Mouse (Mus musculus): ENCODE measurements at regions not wholly inside any gene's neighbourhood (a gene's known extent, or its start where the extent isn't known, plus 50 kb on each side); places are given as distances from the start of the nearest gene placed in this dataset.

DNA sequence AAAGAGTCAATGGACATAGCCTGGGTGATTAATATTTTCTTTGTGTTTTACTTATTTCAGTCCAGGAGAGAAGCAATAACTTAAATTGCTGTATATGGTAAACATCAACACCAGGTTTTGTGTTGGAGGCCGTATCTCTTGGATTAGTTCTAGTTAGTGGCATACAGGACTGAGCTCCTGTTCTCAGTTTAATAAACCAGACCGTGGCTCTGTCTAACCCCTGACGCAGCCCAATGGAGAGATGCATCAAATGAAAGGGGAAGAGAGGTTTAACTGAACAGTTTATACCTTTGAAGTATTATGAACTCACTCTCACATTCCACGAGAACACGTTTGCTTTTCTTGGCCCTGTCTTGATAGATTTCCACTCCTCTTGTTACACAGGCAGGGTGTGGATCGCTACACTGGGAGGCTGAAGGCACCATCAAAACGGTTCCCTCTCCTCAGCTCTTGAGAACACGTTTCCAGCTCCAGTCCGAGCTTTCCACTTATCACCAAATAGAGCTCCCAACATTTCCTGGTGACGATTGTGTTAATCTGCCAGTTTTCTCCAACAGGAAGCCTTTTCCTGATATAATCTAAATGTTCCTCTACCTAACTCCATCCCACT, 54.0 kb upstream of the Cerkl start:
- DNase-seq (ENCODE audit: low spot score in 2 of 2): no peak

- no peak for DNase-seq (ENCODE audit: low spot score in 2 of 2)
Observed at GRCm38 (mm10) chr2:79511108-79511507, 54.5 kb upstream of the Cerkl start.

DNA sequence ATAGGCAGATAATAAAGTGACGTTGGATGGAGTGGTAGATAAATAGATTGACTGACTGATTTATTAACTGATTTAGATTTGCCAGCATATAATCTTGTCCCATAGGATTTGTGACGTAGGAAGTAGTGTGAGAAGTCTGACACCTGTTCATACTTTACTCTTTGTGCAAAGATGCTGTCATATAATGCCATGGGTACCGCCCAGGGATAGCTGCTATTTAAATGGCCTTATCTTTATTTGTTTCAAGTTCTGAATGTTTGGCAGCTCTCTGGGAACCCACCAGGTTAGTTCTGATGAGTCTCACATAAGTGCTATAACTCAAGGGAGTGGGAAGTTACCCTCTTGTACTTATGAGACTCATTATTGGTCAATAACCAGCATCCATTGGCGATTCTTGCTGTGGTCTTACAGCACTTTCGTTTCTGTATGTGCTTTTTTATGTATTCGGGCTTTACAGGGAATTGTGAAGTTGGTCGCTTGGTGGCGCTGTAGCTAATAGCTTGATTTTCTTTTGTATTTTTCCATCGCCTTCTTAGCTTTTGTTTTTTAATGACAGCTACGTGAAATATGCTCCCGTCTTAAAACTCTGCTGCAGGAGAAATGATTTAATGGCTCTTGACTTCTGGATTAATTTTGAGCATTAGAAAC, 55.2 kb upstream of the Cerkl start:
- DNase-seq (ENCODE audit: low spot score in 2 of 2): peak; percentile 47 to 69

DNA sequence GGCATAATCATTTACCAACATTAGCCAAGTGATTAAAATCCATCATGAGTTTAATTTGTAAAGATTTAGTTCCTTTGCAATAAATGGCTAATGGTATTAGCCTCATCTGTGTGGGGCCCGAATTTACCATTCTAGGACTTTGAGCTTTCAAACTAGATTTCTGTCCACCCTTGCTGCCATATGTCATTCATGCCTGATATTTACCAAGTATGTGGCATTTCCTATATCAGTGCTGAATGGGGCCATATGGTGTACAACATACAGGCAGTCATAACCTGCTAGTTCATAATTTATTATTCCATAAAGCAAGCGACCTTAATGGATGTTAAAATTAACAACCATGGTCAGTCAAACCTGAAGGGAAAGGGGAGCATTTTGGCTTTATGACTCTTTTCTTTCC, 55.8 kb upstream of the Cerkl start:
- no peak for DNase-seq (ENCODE audit: low spot score in 2 of 2)

- DNase-seq (ENCODE audit: low spot score in 2 of 2): no peak
Observed at GRCm38 (mm10) chr2:79513726-79514125, 57.1 kb upstream of the Cerkl start.

DNA sequence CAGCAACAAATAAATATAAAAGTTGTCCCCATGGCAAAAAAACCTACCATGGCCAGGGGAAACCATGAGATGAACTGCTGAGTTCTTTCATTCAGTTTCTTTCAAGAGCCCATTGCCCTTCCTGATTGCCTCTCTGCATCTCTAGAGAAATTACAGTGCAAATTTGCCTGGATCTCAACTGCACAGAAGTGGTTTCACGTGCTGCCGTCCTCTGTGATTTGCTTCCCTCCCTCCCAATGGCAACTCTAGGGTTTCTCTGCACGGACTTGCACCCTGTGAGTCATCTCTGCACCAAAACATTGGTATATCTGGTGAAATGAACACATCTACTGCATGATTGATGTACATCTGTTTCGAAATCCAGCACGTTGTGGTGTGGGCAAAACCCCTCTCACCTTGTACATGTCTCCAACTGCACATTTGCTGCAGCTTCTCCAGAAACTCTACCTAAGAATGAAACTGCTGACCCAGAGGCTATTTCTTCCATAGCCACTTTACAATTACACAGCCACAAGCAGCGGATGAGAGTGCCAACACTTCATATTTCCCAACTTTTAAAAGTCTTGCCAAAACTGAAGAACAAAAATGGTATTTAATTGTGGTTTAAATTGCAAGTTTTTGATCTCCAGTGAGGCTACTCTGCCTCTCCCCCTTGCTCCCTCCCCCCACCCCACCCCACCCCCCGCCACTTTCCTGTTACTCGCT, 61.6 kb upstream of the Cerkl start:
- peak in 1 of 2 experiments; percentile 22 for DNase-seq (ENCODE audit: low spot score in 2 of 2)

- DNase-seq (ENCODE audit: low spot score in 2 of 2): no peak
Observed at GRCm38 (mm10) chr2:79519799-79520449, 63.3 kb upstream of the Cerkl start.

- DNase-seq (ENCODE audit: low spot score in 2 of 2): no peak
Observed at GRCm38 (mm10) chr2:79523441-79523840, 66.9 kb upstream of the Cerkl start.

DNA sequence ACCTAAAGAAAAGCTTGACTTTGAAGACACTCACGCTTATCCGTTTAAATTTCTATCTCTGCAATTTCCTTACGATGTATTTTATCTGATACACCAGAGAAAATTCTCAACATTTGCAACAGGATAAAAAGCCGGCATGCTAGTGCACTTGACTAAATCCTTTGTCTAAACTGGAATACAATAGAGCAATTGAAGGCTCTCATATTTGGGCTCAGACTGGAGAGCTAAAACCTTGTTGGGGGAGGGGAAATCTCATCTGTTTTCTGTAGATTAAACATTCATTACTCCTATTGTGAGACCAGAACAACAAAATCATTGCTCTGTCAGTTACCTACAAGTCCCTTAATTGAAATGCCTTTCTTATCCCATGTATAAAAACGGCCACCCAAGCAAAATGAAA, 70.9 kb upstream of the Cerkl start:
- DNase-seq (ENCODE audit: low spot score in 2 of 2): no peak

- DNase-seq (ENCODE audit: low spot score in 2 of 2): no peak
Observed at GRCm38 (mm10) chr2:79528347-79528990, 71.9 kb upstream of the Cerkl start.

- no peak for DNase-seq (ENCODE audit: low spot score in 2 of 2)
Observed at GRCm38 (mm10) chr2:79529185-79529584, 72.6 kb upstream of the Cerkl start.

DNA sequence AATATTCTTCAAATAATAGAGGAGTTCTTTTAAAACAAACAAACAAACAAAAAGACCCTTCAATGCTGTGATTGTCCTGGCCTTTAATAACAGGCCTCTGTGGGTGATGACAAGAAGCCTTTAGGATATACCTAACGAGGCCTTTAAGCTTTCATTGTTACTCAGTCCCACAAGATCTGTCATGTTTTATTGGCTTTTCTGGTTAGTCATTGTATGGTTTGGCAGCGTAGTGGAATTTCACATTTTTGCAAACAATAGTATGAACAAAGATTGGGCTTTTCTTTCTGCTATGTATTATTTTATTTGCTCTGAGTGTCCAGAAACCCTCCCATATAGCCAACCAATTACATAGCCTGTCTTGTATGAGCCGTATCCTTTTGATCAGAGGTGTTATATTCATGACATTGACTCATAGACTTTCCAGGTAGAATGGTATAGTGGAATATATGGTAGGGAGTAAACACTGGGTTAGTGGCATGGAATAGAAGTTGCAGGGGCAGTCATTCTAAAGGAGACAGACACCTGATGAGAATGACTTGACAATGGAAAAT, 76.1 kb upstream of the Cerkl start:
- DNase-seq (ENCODE audit: low spot score in 2 of 2): no peak

- no peak for DNase-seq (ENCODE audit: low spot score in 2 of 2)
Observed at GRCm38 (mm10) chr2:79537126-79537875, 80.7 kb upstream of the Cerkl start.

DNA sequence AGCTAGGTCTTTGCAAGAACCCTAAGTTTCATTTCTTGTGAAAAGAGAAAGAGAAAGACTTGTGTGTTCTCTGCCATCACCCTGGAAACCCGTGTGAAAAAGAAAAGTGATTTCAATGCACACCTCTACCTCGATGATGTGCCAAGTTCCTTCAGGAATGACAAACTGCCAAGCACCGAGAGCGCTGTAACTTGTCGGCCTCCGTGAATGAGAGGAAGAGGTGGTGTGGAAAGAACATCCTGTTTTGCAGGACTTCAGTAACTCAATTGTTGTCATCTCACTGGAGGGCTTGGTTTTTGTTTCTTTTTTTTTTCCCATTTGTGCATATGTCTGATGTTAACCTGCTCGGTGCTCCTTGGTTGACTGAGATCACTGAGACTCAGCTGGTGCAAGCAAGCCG, 83.8 kb upstream of the Cerkl start:
- no peak for DNase-seq (ENCODE audit: low spot score in 2 of 2)

- DNase-seq (ENCODE audit: low spot score in 2 of 2): no peak
Observed at GRCm38 (mm10) chr2:79542191-79542980, 85.8 kb upstream of the Cerkl start.

GRCm38 (mm10) chr2:79543456-79543855, 86.9 kb upstream of the Cerkl start:
- DNase-seq (ENCODE audit: low spot score in 2 of 2): no peak

GRCm38 (mm10) chr2:79543948-79544792, 87.6 kb upstream of the Cerkl start:
- no peak for DNase-seq (ENCODE audit: low spot score in 2 of 2)

DNA sequence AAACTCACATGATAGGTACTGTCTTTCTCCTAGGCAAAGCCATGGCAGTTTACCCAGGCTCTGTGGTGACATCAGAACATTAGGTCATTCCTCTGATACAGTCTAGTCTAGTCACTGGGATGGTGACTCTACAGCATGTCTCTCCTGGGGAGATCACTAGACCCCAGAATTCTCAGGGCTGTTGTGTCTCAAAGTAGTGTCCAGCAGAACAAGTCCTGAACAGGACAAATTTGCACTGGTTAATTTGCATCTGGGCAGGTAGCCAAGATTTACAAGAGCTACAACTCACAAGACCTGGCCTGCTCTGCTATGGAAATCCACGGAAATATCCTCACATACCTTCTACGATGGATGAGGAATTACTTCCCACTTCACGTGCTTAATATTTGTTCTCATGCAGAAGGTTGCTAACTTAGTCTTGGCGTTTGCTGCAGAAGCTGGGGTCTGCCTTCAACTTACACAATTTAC, 88.2 kb upstream of the Cerkl start:
- no peak for DNase-seq (ENCODE audit: low spot score in 2 of 2)

DNA sequence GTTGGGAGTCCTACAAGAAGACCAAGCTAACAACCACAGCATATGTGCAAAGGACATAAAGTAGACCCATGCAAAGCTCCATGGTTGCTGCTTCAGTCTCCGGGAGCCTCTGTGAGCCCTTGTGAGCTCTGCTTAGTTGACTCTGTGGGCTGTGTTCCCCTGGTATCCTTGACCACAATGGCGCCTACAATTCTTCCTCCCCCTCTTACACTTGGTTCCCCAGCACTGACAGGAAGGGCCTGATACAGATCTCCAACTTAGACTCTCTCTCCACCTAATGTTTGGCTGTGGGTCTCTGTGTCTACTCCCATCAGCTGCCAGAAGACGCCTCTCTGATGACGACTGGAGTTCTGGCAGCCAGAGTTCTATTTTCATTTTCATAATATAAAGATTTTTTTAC, 88.9 kb upstream of the Itprid2 start:
- DNase-seq (ENCODE audit: low spot score in 2 of 2): no peak
